Mouse (Mus musculus) kidney, adult 2 months (tissue): ENCODE results near the gene Pibf1.

Experiments
- CTCF ChIP-seq: fragments of 200-500 bp; conservative IDR thresholded peaks from 2 replicates; pipeline ENCODE4 v1.5.1; 2011; ENCODE audit warnings: low read depth, mild to moderate bottlenecking, control low read depth, low read length, moderate library complexity, mixed read lengths; ENCODE audit not compliant: insufficient read depth, insufficient read length
- POLR2A ChIP-seq: fragments of 200-500 bp; IDR thresholded peaks from one replicate; pipeline ENCODE4 v1.6.1; 2011; ENCODE audit warnings: low read depth, low read length, control low read depth

DNA sequence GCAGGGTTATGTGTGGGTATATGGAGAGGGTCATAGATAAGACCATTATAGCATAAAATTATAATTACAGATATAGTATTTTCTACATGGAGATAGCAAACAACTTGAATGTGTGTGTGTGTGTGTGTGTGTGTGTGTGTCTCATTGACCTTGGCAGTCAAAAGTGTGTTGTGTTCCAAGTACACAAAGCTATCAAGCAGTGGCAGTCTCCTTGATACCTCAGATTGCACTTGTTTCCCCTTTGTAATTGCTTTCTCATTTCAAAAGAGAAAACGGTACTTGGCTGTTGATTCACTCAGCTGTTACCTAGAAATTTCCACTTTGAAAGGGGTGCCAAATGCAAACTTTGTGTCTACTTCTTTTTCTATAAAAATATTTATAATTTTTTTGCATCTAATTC lies 28.3 kb downstream of the Pibf1 start:
- no peak for TF ChIP-seq POLR2A
- no peak for TF ChIP-seq CTCF
